Mouse (Mus musculus): Measurements from ENCODE around the gene Arhgef7. TPM values are rescaled to one million over a fixed set of nuclear protein-coding genes. Genes with fewer than 3 reads are reported as not detected.

Arhgef7 gene
- polyA plus RNA-seq, 1 experiment from 2014 or later, result 45.7 TPM

DNA sequence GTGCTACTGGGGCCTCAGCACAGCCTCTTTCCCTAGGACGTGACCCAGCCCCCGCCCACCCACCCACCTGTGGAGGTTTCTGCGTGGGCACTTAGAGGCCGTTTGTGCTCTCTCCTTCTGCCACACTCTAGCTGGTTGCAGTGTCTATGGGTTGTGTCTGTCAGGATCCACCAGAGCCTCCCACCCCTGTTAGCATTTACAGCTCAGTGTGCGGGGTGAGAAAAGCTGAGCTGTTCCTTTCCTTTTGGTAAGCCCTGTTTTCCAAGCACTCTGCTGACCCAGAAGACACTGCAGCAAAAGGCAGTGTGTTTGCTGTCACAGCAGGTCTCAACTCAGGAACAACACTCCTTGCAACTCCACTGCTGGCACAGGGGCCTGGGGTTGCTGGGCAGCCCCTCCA, 106.7 kb downstream of the Arhgef7 start:
- WGBS, result 80% methylated on average over 5 of the region's 5 CpGs
- Histone ChIP-seq H3K9ac (ENCODE audit: low read depth, low read length) (no peak overlapping the region), H3K4me2 (ENCODE audit: low read depth, low read length) (no peak overlapping the region), H3K27me3 (replicated peaks; ENCODE audit: control insufficient read depth, insufficient read depth, low read length) (no peaks in the 10 kb centered on the region), H3K27ac (replicated peaks; ENCODE audit: low read depth, low read length) (no peak overlapping the region), H3K4me3 (ENCODE audit: low read depth, low read length) (no peak overlapping the region), H3K36me3 (ENCODE audit: control insufficient read depth, insufficient read depth, low read length) (peaks cover 39% of the 10 kb centered on the region), H3K9me3 (ENCODE audit: control insufficient read depth, low read length) (no peaks in the 10 kb centered on the region), H3K4me1 (ENCODE audit: control insufficient read depth, insufficient read depth, low read length) (no peaks in the 10 kb centered on the region)
- no peak for DNase-seq (ENCODE audit: low spot score)
- ATAC-seq (ENCODE audit: low read depth), result no peak

DNA sequence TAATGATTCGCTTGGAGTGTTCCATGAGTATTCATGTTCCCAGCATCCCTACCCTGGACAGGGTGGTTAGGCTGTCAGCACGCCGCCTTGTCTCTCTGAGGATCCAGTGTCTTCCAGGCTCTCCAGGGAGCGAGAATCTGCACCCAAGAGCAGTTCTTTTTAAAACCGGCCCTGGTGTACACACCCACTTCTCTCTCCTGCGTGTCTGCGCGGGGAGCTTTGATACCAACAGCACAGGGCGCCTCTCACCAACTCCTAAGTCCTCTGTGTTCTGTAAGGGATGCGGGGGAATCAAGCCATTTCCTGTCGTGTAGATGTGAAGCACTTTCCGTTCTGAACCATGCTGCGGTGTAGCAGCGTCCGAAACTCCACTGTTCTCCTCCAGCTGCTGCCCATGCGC, 107.2 kb downstream of the Arhgef7 start:
- ATAC-seq (ENCODE audit: low read depth), result no peak
- WGBS, result 91% methylated on average over 16 of the region's 16 CpGs

DNA sequence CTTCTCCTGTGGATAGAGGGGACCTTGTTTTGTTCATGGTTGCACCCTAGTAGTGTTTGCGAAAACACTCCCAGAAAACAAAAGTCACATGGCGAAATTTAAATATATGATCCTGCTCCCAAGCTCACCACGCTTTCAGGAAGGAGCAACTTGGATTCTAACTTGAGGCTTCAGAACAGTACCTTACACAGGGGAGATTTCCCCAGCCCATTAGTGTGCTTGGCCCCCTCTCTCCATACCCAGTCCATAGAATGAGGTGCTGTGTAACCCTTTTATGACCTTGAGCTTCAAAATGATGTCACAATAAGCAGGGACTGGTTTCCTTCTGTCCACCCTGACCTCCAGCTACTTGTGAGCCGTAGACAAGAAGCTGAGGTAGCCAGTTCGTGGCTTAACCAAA, 112.7 kb downstream of the Arhgef7 start, which contains the start of gene Tex29:
Gene Tex29, plus strand, starts transcription at position 301 of the 400 bp plus-strand sequence.
- H3K9ac ChIP-seq (ENCODE audit: low read depth, low read length), result no peak within 1 kb of the TSS
- H3K36me3 ChIP-seq (ENCODE audit: control insufficient read depth, insufficient read depth, low read length), result 0 out of 2 replicates have a peak, but pooled peaks cover 2% of the 10 kb centered on the region
- no peak for ATAC-seq (ENCODE audit: low read depth)
- 0 out of 2 replicates have a peak within 1 kb of the TSS, but pooled peaks have one; percentile 5 for H3K27ac ChIP-seq (replicated peaks; ENCODE audit: low read depth, low read length)
- WGBS, result 84% methylated on average over 5 of the region's 5 CpGs
- H3K27me3 ChIP-seq (replicated peaks; ENCODE audit: control insufficient read depth, insufficient read depth, low read length), result no peaks in the 10 kb centered on the region
- H3K4me2 ChIP-seq (ENCODE audit: low read depth, low read length), result no peak within 1 kb of the TSS
- H3K9me3 ChIP-seq (ENCODE audit: control insufficient read depth, low read length), result no peaks in the 10 kb centered on the region
- H3K4me1 ChIP-seq (ENCODE audit: control insufficient read depth, insufficient read depth, low read length), result no peaks in the 10 kb centered on the region
- no peak for DNase-seq (ENCODE audit: low spot score)
- H3K4me3 ChIP-seq (ENCODE audit: low read depth, low read length), result no peak within 1 kb of the TSS

More for the DNA sequence above, 107.2 kb downstream of the Arhgef7 start:
- Histone ChIP-seq H3K9ac (ENCODE audit: low read depth, low read length) (no peak overlapping the region), H3K4me1 (ENCODE audit: control insufficient read depth, insufficient read depth, low read length) (no peaks in the 10 kb centered on the region), H3K27me3 (replicated peaks; ENCODE audit: control insufficient read depth, insufficient read depth, low read length) (no peaks in the 10 kb centered on the region), H3K4me2 (ENCODE audit: low read depth, low read length) (no peak overlapping the region), H3K9me3 (ENCODE audit: control insufficient read depth, low read length) (no peaks in the 10 kb centered on the region), H3K4me3 (ENCODE audit: low read depth, low read length) (no peak overlapping the region), H3K36me3 (ENCODE audit: control insufficient read depth, insufficient read depth, low read length) (peaks cover 39% of the 10 kb centered on the region), H3K27ac (replicated peaks; ENCODE audit: low read depth, low read length) (no peak overlapping the region)
- DNase-seq (ENCODE audit: low spot score), result no peak

- Histone ChIP-seq H3K4me3 (ENCODE audit: low read depth, low read length) (no peak overlapping the region), H3K27ac (replicated peaks; ENCODE audit: low read depth, low read length) (peak overlapping the region; percentile 5; the same call in 1 of the 2 replicates), H3K4me1 (ENCODE audit: control insufficient read depth, insufficient read depth, low read length) (no peaks in the 10 kb centered on the region), H3K9me3 (ENCODE audit: control insufficient read depth, low read length) (no peaks in the 10 kb centered on the region), H3K9ac (ENCODE audit: low read depth, low read length) (no peak overlapping the region), H3K27me3 (replicated peaks; ENCODE audit: control insufficient read depth, insufficient read depth, low read length) (no peaks in the 10 kb centered on the region), H3K36me3 (ENCODE audit: control insufficient read depth, insufficient read depth, low read length) (no peaks in the 10 kb centered on the region), H3K4me2 (ENCODE audit: low read depth, low read length) (no peak overlapping the region)
- peak; percentile 41; the same call in 1 of the 2 replicates for ATAC-seq (ENCODE audit: low read depth)
- 32% methylated on average over 8 of the region's 8 CpGs for WGBS
- DNase-seq (ENCODE audit: low spot score), result peak; percentile 44
These were observed 114.0 kb downstream of the Arhgef7 start for GRCm38 (mm10) chr8:11841571-11841970.

- H3K4me2 ChIP-seq (ENCODE audit: low read depth, low read length), result no peak overlapping the region
- DNase-seq (ENCODE audit: low spot score) (no peak), ATAC-seq (ENCODE audit: low read depth) (no peak)
- no peak overlapping the region for H3K9ac ChIP-seq (ENCODE audit: low read depth, low read length)
- H3K4me1 ChIP-seq (ENCODE audit: control insufficient read depth, insufficient read depth, low read length), result no peaks in the 10 kb centered on the region
- no peak overlapping the region for H3K27ac ChIP-seq (replicated peaks; ENCODE audit: low read depth, low read length)
- 81% methylated on average over 7 of the region's 8 CpGs for WGBS
- no peaks in the 10 kb centered on the region for H3K36me3 ChIP-seq (ENCODE audit: control insufficient read depth, insufficient read depth, low read length)
- H3K4me3 ChIP-seq (ENCODE audit: low read depth, low read length), result no peak overlapping the region
- no peaks in the 10 kb centered on the region for H3K27me3 ChIP-seq (replicated peaks; ENCODE audit: control insufficient read depth, insufficient read depth, low read length)
- H3K9me3 ChIP-seq (ENCODE audit: control insufficient read depth, low read length), result no peaks in the 10 kb centered on the region
These were observed 115.2 kb downstream of the Arhgef7 start for GRCm38 (mm10) chr8:11842757-11843156.

DNA sequence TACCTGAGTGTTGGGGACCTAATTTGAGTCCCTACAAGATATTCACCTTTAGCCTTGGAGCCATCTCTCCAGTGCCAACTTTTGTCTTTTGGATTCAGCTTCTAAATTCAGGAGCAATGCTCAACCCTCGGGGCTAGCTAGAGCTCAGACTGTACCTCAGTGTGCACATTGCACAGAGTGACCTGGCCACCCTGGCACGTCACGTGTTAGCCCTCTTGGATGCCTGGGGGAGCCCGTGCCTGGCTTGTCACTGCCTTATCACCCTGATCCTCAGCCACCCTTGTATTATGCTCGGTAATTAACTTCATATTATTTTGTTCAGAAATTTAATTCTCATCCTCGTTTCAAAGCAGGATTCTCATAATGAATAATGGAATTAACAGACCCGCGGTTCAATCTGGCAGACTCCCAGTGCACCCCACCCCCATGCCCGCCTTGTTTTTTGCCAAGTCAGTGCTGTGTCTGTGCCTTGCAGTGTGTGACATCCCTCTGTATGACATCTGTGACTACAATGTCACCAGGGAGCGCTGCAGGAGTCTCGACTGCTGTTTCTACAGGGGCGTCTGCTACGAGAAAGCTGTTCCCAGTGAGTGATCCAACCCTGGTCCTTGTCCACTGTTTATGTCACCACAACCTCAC, 116.3 kb downstream of the Arhgef7 start:
- H3K36me3 ChIP-seq (ENCODE audit: control insufficient read depth, insufficient read depth, low read length), result no peaks in the 10 kb centered on the region
- ATAC-seq (ENCODE audit: low read depth), result no peak
- no peaks in the 10 kb centered on the region for H3K27me3 ChIP-seq (replicated peaks; ENCODE audit: control insufficient read depth, insufficient read depth, low read length)
- no peaks in the 10 kb centered on the region for H3K9me3 ChIP-seq (ENCODE audit: control insufficient read depth, low read length)
- H3K4me1 ChIP-seq (ENCODE audit: control insufficient read depth, insufficient read depth, low read length), result no peaks in the 10 kb centered on the region
- H3K4me3 ChIP-seq (ENCODE audit: low read depth, low read length), result no peak overlapping the region
- DNase-seq (ENCODE audit: low spot score), result no peak
- no peak overlapping the region for H3K27ac ChIP-seq (replicated peaks; ENCODE audit: low read depth, low read length)
- 78% methylated on average over 13 of the region's 13 CpGs for WGBS
- H3K9ac ChIP-seq (ENCODE audit: low read depth, low read length), result no peak overlapping the region
- H3K4me2 ChIP-seq (ENCODE audit: low read depth, low read length), result no peak overlapping the region

- H3K27me3 ChIP-seq (replicated peaks; ENCODE audit: control insufficient read depth, insufficient read depth, low read length), result no peaks in the 10 kb centered on the region
- H3K9ac ChIP-seq (ENCODE audit: low read depth, low read length), result no peak overlapping the region
- H3K36me3 ChIP-seq (ENCODE audit: control insufficient read depth, insufficient read depth, low read length), result no peaks in the 10 kb centered on the region
- ATAC-seq (ENCODE audit: low read depth) (no peak), DNase-seq (ENCODE audit: low spot score) (no peak)
- WGBS, result 79% methylated on average over 7 of the region's 7 CpGs
- no peaks in the 10 kb centered on the region for H3K9me3 ChIP-seq (ENCODE audit: control insufficient read depth, low read length)
- H3K4me2 ChIP-seq (ENCODE audit: low read depth, low read length), result no peak overlapping the region
- no peaks in the 10 kb centered on the region for H3K4me1 ChIP-seq (ENCODE audit: control insufficient read depth, insufficient read depth, low read length)
- H3K27ac ChIP-seq (replicated peaks; ENCODE audit: low read depth, low read length), result no peak overlapping the region
- H3K4me3 ChIP-seq (ENCODE audit: low read depth, low read length), result no peak overlapping the region
These were observed 116.8 kb downstream of the Arhgef7 start for GRCm38 (mm10) chr8:11844316-11844685.

DNA sequence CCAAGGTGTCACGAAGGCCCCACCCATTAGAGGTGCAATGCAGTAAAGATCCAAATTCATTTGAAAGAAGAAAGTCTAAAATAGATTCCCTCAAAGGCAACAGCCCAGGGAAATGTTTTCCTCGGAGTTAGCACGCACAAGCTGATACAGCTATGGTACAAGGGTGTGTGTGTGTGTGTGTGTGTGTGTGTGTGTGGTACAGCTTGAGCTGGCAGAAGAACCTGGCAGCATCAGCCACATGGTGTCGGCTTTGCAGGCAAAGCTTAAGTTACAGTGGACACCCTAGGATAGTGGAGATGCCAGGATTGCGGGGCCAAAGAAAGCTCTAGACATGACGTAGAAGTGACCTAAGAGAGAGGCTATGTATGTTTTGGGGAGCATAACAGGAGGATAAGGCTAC, 119.3 kb downstream of the Arhgef7 start:
- H3K27ac ChIP-seq (replicated peaks; ENCODE audit: low read depth, low read length), result no peak overlapping the region
- H3K4me2 ChIP-seq (ENCODE audit: low read depth, low read length), result no peak overlapping the region
- ATAC-seq (ENCODE audit: low read depth), result no peak
- no peaks in the 10 kb centered on the region for H3K9me3 ChIP-seq (ENCODE audit: control insufficient read depth, low read length)
- H3K4me3 ChIP-seq (ENCODE audit: low read depth, low read length), result no peak overlapping the region
- H3K36me3 ChIP-seq (ENCODE audit: control insufficient read depth, insufficient read depth, low read length), result no peaks in the 10 kb centered on the region
- H3K4me1 ChIP-seq (ENCODE audit: control insufficient read depth, insufficient read depth, low read length), result no peaks in the 10 kb centered on the region
- WGBS, result 93% methylated on average over 6 of the region's 6 CpGs
- H3K9ac ChIP-seq (ENCODE audit: low read depth, low read length), result no peak overlapping the region
- H3K27me3 ChIP-seq (replicated peaks; ENCODE audit: control insufficient read depth, insufficient read depth, low read length), result no peaks in the 10 kb centered on the region
- no peak for DNase-seq (ENCODE audit: low spot score)

GRCm38 (mm10) chr8:11867832-11868231, 140.3 kb downstream of the Arhgef7 start:
- H3K4me3 ChIP-seq (ENCODE audit: low read depth, low read length), result no peak overlapping the region
- no peak for ATAC-seq (ENCODE audit: low read depth)
- no peak for DNase-seq (ENCODE audit: low spot score)
- H3K4me2 ChIP-seq (ENCODE audit: low read depth, low read length), result no peak overlapping the region
- no peaks in the 10 kb centered on the region for H3K4me1 ChIP-seq (ENCODE audit: control insufficient read depth, insufficient read depth, low read length)
- no peak overlapping the region for H3K27ac ChIP-seq (replicated peaks; ENCODE audit: low read depth, low read length)
- H3K36me3 ChIP-seq (ENCODE audit: control insufficient read depth, insufficient read depth, low read length), result no peaks in the 10 kb centered on the region
- no peaks in the 10 kb centered on the region for H3K27me3 ChIP-seq (replicated peaks; ENCODE audit: control insufficient read depth, insufficient read depth, low read length)
- no peak overlapping the region for H3K9ac ChIP-seq (ENCODE audit: low read depth, low read length)
- 0 out of 2 replicates have a peak, but pooled peaks cover 4% of the 10 kb centered on the region for H3K9me3 ChIP-seq (ENCODE audit: control insufficient read depth, low read length)

Data from embryonic facial prominence, embryonic 14.5 days (tissue).